Mouse (Mus musculus) liver, embryonic 14.5 days (tissue): ENCODE measurements around the gene Pkmyt1. TPM values are rescaled to one million over a fixed set of nuclear protein-coding genes. Genes with fewer than 3 reads are reported as not detected.

Experiments
- ATAC-seq: fragments of 200-750 bp; cut with Nextera tagmentation; 2 replicates; pipeline ENCODE4 v1.8.0; 2017; ENCODE audit warnings: moderate number of reproducible peaks, mild to moderate bottlenecking, moderate library complexity; ENCODE audit not compliant: insufficient read depth
- DNase-seq, 3 experiments: peaks; one replicate each; pipeline ENCODE4 v3.0.0-alpha.2; 2012 to 2013; ENCODE audit warnings: low read depth in 3 of 3, low spot score in 3 of 3
- H3K27ac ChIP-seq: fragments of 300-500 bp; sonication (generic); 2 replicates; pipeline ENCODE4 v1.5.1; 2014; ENCODE audit warnings: moderate library complexity, mild to moderate bottlenecking, control low read depth, inconsistent platforms
- H3K27me3 ChIP-seq: fragments of 300-500 bp; sonication (generic); 2 replicates; pipeline ENCODE4 v1.6.1; 2014; ENCODE audit warnings: mild to moderate bottlenecking, low read length, moderate library complexity; ENCODE audit not compliant: control insufficient read depth, insufficient read depth
- H3K36me3 ChIP-seq: fragments of 300-500 bp; sonication (generic); replicated peaks from 2 replicates; pipeline ENCODE4 v1.6.1; 2014; ENCODE audit warnings: low read depth; ENCODE audit not compliant: control insufficient read depth, insufficient read depth
- H3K4me1 ChIP-seq, 2 experiments: fragments of 200-500 bp in 1 of 2; fragments of 300-500 bp in 1 of 2; sonication (generic) in 1 of 2; replicated peaks; 2 replicates each; pipeline ENCODE4 v1.6.1; 2012 to 2014; ENCODE audit warnings: antibody characterized with exemption in 1 of 2, inconsistent platforms in 1 of 2, low read length in 1 of 2; ENCODE audit not compliant: control insufficient read depth in 2 of 2, insufficient read depth in 2 of 2
- H3K4me2 ChIP-seq: fragments of 300-500 bp; sonication (generic); 2 replicates; pipeline ENCODE4 v1.6.1; 2014; ENCODE audit warnings: low read depth, mild to moderate bottlenecking, control low read depth, moderate library complexity
- H3K4me3 ChIP-seq, 2 experiments: fragments of 200-500 bp in 1 of 2; fragments of 300-500 bp in 1 of 2; sonication (generic) in 1 of 2; 2 replicates each; pipeline ENCODE4 v1.5.1; 2012 to 2014; ENCODE audit warnings: low read depth in 2 of 2, low read length in 2 of 2, mild to moderate bottlenecking in 2 of 2, control low read depth in 1 of 2, inconsistent platforms in 1 of 2, moderate library complexity in 1 of 2; ENCODE audit not compliant: insufficient read depth in 1 of 2
- H3K9ac ChIP-seq: fragments of 300-500 bp; sonication (generic); replicated peaks from 2 replicates; pipeline ENCODE4 v1.6.1; 2014; ENCODE audit warnings: mild to moderate bottlenecking, control low read depth, moderate library complexity
- H3K9me3 ChIP-seq: fragments of 300-500 bp; sonication (generic); 2 replicates; pipeline ENCODE4 v1.6.1; 2016; ENCODE audit warnings: low read length, mixed read lengths; ENCODE audit not compliant: control insufficient read depth
- CTCF ChIP-seq: IDR thresholded peaks from 2 replicates; pipeline ENCODE4 v1.5.1; 2016; ENCODE audit warnings: antibody characterized with exemption, low read depth, control low read depth
- EP300 ChIP-seq: IDR thresholded peaks from 2 replicates; pipeline ENCODE4 v1.6.1; 2016; ENCODE audit warnings: antibody characterized with exemption, low read depth
- WGBS: fragments of 180-500 bp; shearing (Covaris S2); extraction: QIAGEN DNeasy Blood & Tissue Kit; methylation state at CpG from one replicate; pipeline ENCODE4 v1.1.7; 2014; ENCODE audit not compliant: insufficient replicate concordance; 5-methylcytosine and 5-hydroxymethylcytosine counted together
- polyA plus RNA-seq, 2 experiments: library from polyadenylated mRNA; depleted of rRNA in 1 of 2; stranded (reverse) in 1 of 2; unstranded in 1 of 2; fragments of >200 nt; fragmentation: Nextera tagmentation in 1 of 2; extraction: Ambion mirVana in 1 of 2; gene quantifications; 2 replicates each; pipeline versions ENCODE4 v1.2.1 to v1.2.3; 2012 to 2014

Gene Pkmyt1
- polyA plus RNA-seq, 2 experiments: 21.2 to 29.6 TPM

DNA sequence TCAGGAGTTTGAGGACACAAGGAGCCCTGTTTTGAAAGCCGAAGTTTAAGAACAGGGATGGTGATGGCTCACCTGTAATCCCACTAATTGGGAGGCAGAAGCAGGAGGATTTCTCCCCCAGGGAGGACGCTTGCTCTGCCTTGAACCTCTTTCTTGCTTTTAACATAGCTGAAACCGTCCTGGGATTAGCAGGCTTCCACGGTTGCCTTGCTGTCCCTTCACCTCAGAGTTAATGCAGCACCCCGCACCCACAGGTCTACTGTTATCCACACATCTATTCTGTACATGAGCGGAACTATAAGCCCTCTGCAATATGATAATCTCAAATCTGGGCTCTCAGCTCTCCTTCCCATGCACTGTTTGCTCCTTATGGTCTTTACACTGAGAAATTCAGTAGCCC lies 47.5 kb downstream of the Pkmyt1 start:
- Histone ChIP-seq H3K4me1 (peaks cover 7 to 9% of the 10 kb centered on the region in 2 experiments), H3K36me3 (no peaks in the 10 kb centered on the region), H3K4me2 (no peak overlapping the region), H3K9ac (no peak overlapping the region), H3K27ac (no peak overlapping the region), H3K27me3 (no peaks in the 10 kb centered on the region), H3K4me3 (no peak overlapping the region), H3K9me3 (no peaks in the 10 kb centered on the region)
- TF ChIP-seq CTCF: no peak
- no peak for TF ChIP-seq EP300
- DNase-seq (no peak), ATAC-seq (no peak)
- WGBS: 55% methylated on average over 6 of the region's 6 CpGs

DNA sequence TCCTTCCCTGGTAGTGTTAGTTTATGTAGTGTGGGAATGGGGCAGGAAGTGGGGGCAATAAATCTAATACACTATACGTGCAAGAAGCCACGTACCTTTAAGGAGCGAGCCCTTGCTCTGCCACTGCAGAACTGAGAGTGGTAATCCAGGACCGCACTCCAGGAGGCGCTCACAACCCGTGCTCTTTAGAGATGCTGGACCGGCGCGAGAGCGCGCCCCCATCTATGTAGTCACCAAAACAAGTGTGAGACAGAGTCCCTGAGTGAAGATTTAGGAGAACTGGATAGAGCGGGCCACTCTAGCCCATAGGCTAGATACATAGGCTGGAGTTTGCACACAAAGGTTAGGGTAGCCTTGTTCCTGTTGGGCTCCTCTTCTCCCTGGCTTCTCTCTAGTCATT lies 48.0 kb downstream of the Pkmyt1 start:
- 5% methylated on average over 12 of the region's 12 CpGs for WGBS
- TF ChIP-seq EP300 (no peak), CTCF (peak; percentile 87)
- ATAC-seq (peak; percentile 23), DNase-seq (peak in 1 of 3 experiments; percentile 47)
- H3K27me3 ChIP-seq: no peaks in the 10 kb centered on the region
- H3K9ac ChIP-seq: no peak overlapping the region
- H3K36me3 ChIP-seq: no peaks in the 10 kb centered on the region
- no peaks in the 10 kb centered on the region for H3K9me3 ChIP-seq
- H3K27ac ChIP-seq: no peak overlapping the region
- no peak overlapping the region for H3K4me2 ChIP-seq
- no peak overlapping the region for H3K4me3 ChIP-seq
- H3K4me1 ChIP-seq: peaks cover 7 to 9% of the 10 kb centered on the region in 2 experiments

DNA sequence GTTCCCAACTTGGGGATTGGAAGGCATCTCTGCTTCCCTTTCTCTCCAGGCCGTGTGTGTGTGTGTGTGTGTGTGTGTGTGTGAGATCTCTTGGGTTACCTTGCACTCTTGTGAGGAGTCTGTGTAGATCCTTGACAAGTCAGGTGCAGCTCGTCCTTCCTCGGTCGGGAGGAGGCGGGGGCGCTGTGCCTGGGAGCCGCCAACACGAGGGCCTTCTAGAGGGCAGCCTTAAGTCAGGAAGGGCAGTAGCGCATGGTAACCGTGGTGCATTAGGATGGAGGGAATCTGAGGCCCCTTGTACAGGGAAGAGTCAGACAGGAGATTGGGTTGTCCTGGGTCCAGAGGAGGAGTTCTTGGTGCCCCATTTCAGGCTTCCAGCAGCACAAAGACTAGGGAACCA lies 50.1 kb downstream of the Pkmyt1 start:
- Histone ChIP-seq H3K9me3 (no peaks in the 10 kb centered on the region), H3K4me3 (no peak overlapping the region), H3K4me2 (no peak overlapping the region), H3K9ac (no peak overlapping the region), H3K27ac (no peak overlapping the region), H3K36me3 (no peaks in the 10 kb centered on the region), H3K27me3 (no peaks in the 10 kb centered on the region), H3K4me1 (peaks cover 2 to 3% of the 10 kb centered on the region in 2 experiments; a peak in 2 of 4 replicates)
- DNase-seq (no peak), ATAC-seq (no peak)
- TF ChIP-seq CTCF: no peak
- WGBS: 72% methylated on average over 10 of the region's 10 CpGs

DNA sequence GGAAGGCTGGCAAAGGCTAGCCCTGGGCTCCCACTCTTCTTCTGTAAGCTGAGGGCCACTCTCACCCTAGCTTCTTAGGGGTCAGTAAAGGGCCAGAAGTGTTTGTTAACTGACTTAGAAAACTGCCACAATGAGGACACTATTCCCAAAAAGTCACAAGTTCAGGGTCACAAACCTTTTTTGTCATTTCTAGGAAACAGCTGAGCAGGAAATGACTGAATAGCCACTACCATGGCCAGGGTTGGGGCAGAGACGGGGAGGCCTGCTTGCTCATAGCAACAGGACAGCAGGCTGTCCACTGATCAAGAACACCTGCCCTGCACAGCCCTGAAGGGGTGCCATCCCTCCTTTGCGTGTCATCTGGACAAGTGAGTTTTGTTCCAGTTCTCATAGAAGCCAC lies 51.0 kb downstream of the Pkmyt1 start:
- Histone ChIP-seq H3K9ac (no peak overlapping the region), H3K4me1 (0 out of 4 replicates have a peak, but pooled peaks cover 0 to 2% of the 10 kb centered on the region in 2 experiments), H3K4me3 (no peak overlapping the region), H3K27me3 (no peaks in the 10 kb centered on the region), H3K27ac (no peak overlapping the region), H3K9me3 (no peaks in the 10 kb centered on the region), H3K36me3 (no peaks in the 10 kb centered on the region), H3K4me2 (no peak overlapping the region)
- no peak for ATAC-seq
- TF ChIP-seq CTCF (no peak), EP300 (no peak)
- WGBS: 62% methylated on average over 2 of the region's 2 CpGs
- DNase-seq: no peak

DNA sequence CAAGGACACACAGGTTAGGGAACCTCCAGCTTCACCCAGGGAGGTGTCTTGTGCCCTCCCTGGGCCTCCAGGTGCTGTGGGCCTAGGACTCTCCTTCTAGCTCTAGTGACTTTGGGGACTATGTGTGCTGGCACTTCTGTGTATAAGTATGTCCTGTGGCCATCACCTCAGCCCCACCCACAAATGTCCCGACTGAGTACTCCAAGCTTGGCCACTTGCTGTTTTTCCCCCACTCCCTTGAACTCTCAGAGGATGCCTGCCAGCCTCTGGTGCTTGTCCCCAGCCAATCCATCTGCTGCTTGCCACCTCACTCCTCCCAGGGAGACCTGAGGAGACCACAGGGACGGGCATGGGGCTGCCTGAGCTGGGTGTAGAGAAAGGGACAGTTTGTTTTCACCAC lies 52.3 kb downstream of the Pkmyt1 start:
- WGBS: 39% methylated on average over 2 of the region's 2 CpGs
- Histone ChIP-seq H3K4me3 (no peak overlapping the region), H3K27me3 (no peaks in the 10 kb centered on the region), H3K4me1 (0 out of 4 replicates have a peak, but pooled peaks cover 0 to 2% of the 10 kb centered on the region in 2 experiments), H3K36me3 (no peaks in the 10 kb centered on the region), H3K27ac (no peak overlapping the region), H3K4me2 (no peak overlapping the region), H3K9me3 (no peaks in the 10 kb centered on the region), H3K9ac (no peak overlapping the region)
- no peak for TF ChIP-seq EP300
- no peak for TF ChIP-seq CTCF
- DNase-seq: no peak
- ATAC-seq: no peak

DNA sequence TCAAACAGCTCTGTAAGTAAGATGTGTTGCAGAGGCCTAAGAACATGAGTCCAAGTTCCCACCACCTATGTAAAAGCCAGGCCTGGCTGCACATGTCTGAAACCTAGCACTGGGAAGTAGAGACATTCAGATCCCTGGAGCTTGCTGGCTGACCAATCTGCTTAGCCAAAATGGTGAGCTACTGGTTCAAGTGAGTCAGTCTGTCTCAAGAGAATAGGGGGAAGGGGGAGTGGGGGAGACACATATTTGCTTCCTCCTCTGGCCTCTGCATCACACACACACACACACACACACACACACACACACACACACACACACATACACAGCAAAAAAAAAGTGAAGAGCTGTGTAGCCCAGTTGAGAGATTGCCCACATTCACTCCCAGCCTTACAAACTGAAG lies 57.2 kb downstream of the Pkmyt1 start:
- no peak overlapping the region for H3K27ac ChIP-seq
- TF ChIP-seq CTCF: no peak
- TF ChIP-seq EP300: no peak
- no peaks in the 10 kb centered on the region for H3K36me3 ChIP-seq
- no peaks in the 10 kb centered on the region for H3K9me3 ChIP-seq
- no peak overlapping the region for H3K4me2 ChIP-seq
- H3K4me1 ChIP-seq: peaks cover 0 to 8% of the 10 kb centered on the region in 2 experiments; a peak in 3 of 4 replicates
- no peak overlapping the region for H3K4me3 ChIP-seq
- no peak for DNase-seq
- no peaks in the 10 kb centered on the region for H3K27me3 ChIP-seq
- ATAC-seq: no peak
- H3K9ac ChIP-seq: no peak overlapping the region
